In the genomic region with DNA sequence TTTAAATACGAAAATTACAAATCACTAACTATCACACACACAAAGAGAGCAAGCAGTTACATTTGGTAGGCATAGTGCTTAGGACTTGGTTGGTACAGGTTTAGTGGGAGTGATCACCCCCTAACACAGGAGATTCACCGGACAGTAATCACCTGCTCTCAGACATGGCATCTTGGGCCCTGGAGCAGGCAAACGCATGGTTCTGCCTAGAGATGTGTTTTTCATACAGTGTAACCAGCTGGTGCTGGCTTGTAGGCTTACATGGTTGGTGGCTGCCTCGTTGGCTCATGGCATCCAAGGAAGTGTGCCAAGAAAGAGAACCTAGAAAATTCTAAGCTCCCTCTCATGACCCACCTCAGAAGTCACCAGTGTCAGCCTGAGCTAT, we compare ENCODE assay signal across 10 mouse cellular contexts. TPM values are rescaled to one million over a fixed set of nuclear protein-coding genes. Genes with fewer than 3 reads are reported as not detected.
DNase-seq lines count a peak whose midpoint lies in the region; ATAC-seq and TF ChIP-seq lines count a peak whose summit lies in the region.
"Had no signal": no experiment of that assay in that cellular context is flagged by ENCODE, and none has a peak within 500 bp of the region (broad histone marks: within the 10 kb centered on the region; RNA-seq: fewer than 3 reads in every experiment).

No protein-coding gene starts in this region.

- DNase-seq in embryonic facial prominence, embryonic 10.5 days (ENCODE audit: low spot score): no peak
- DNase-seq in midbrain, embryonic 11.5 days (ENCODE audit: low spot score, missing footprints): no peak
- no peak for DNase-seq in midbrain, postnatal 0 days (ENCODE audit: low spot score)
- DNase-seq in forebrain, postnatal 0 days: no peak
- no peak for DNase-seq in adrenal gland, postnatal 10 days

- WGBS in embryonic facial prominence, embryonic 12.5 days: 50% methylated on average over 4 of the region's 4 CpGs
- WGBS in embryonic facial prominence, embryonic 10.5 days: 51% methylated on average over 4 of the region's 4 CpGs
- WGBS in midbrain, embryonic 11.5 days: 52% methylated on average over 4 of the region's 4 CpGs
- WGBS in midbrain, postnatal 0 days: 51% methylated on average over 4 of the region's 4 CpGs
- WGBS in forebrain, postnatal 0 days: 45% methylated on average over 4 of the region's 4 CpGs
- WGBS in neural tube, embryonic 15.5 days: 44% methylated on average over 4 of the region's 4 CpGs

- no peaks in the 10 kb centered on the region for H3K9me3 ChIP-seq in embryonic facial prominence, embryonic 12.5 days
- H3K9me3 ChIP-seq in embryonic facial prominence, embryonic 10.5 days: no peaks in the 10 kb centered on the region; the same call in 1 of the 2 replicates
- H3K9me3 ChIP-seq in midbrain, embryonic 11.5 days (ENCODE audit: control insufficient read depth, low read length): peaks cover 2% of the 10 kb centered on the region; the same call in 1 of the 2 replicates
- peaks cover 4% of the 10 kb centered on the region; the same call in 1 of the 2 replicates for H3K9me3 ChIP-seq in midbrain, postnatal 0 days (ENCODE audit: low read length)
- 0 out of 2 replicates have a peak, but pooled peaks cover 10% of the 10 kb centered on the region for H3K9me3 ChIP-seq in forebrain, postnatal 0 days (ENCODE audit: low read length)
- no peaks in the 10 kb centered on the region for H3K9me3 ChIP-seq in neural tube, embryonic 15.5 days (replicated peaks)

- ATAC-seq in embryonic facial prominence, embryonic 12.5 days (ENCODE audit: insufficient number of reproducible peaks, insufficient read depth, low FRiP score, low TSS enrichment): peak; percentile 52; the same call in 1 of the 2 replicates
- ATAC-seq in midbrain, embryonic 11.5 days (ENCODE audit: low FRiP score): peak; percentile 52; the same call in 1 of the 2 replicates
- no peak for ATAC-seq in midbrain, postnatal 0 days (ENCODE audit: low FRiP score)
- ATAC-seq in forebrain, postnatal 0 days: peak; percentile 32; the same call in 1 of the 2 replicates
- ATAC-seq in neural tube, embryonic 15.5 days (ENCODE audit: low FRiP score): peak; percentile 47; the same call in 1 of the 2 replicates
- no peak for ATAC-seq in monocyte, adult 5-6 weeks (replicated peaks; ENCODE audit: insufficient number of reproducible peaks, low FRiP score, low TSS enrichment, poor library complexity, severe bottlenecking)

- no peak overlapping the region for H3K27ac ChIP-seq in embryonic facial prominence, embryonic 12.5 days
- H3K27ac ChIP-seq in embryonic facial prominence, embryonic 10.5 days (replicated peaks): no peak overlapping the region
- H3K27ac ChIP-seq in midbrain, embryonic 11.5 days (ENCODE audit: low read depth, low read length): no peak overlapping the region
- no peak overlapping the region for H3K27ac ChIP-seq in midbrain, postnatal 0 days (ENCODE audit: low read depth, low read length)
- no peak overlapping the region for H3K27ac ChIP-seq in forebrain, postnatal 0 days (ENCODE audit: low read depth, low read length)
- no peak overlapping the region for H3K27ac ChIP-seq in neural tube, embryonic 15.5 days (replicated peaks)
- H3K27ac ChIP-seq: limb, embryonic 13.5 days had no signal

- no peaks in the 10 kb centered on the region for H3K36me3 ChIP-seq in embryonic facial prominence, embryonic 12.5 days
- H3K36me3 ChIP-seq in embryonic facial prominence, embryonic 10.5 days (replicated peaks): no peaks in the 10 kb centered on the region
- H3K36me3 ChIP-seq in midbrain, embryonic 11.5 days (ENCODE audit: control insufficient read depth, insufficient read depth, low read length): no peaks in the 10 kb centered on the region
- H3K36me3 ChIP-seq in midbrain, postnatal 0 days (ENCODE audit: insufficient read depth, low read length): no peaks in the 10 kb centered on the region
- no peaks in the 10 kb centered on the region for H3K36me3 ChIP-seq in forebrain, postnatal 0 days (ENCODE audit: insufficient read depth)
- no peaks in the 10 kb centered on the region for H3K36me3 ChIP-seq in neural tube, embryonic 15.5 days
- H3K36me3 ChIP-seq: limb, embryonic 13.5 days had no signal

- H3K27me3 ChIP-seq in embryonic facial prominence, embryonic 12.5 days: no peaks in the 10 kb centered on the region
- H3K27me3 ChIP-seq in embryonic facial prominence, embryonic 10.5 days (replicated peaks; ENCODE audit: low read depth, poor library complexity, severe bottlenecking): no peaks in the 10 kb centered on the region
- no peaks in the 10 kb centered on the region for H3K27me3 ChIP-seq in midbrain, embryonic 11.5 days (ENCODE audit: control insufficient read depth, insufficient read depth, low read length)
- no peaks in the 10 kb centered on the region for H3K27me3 ChIP-seq in midbrain, postnatal 0 days (ENCODE audit: insufficient read depth, low read length)
- H3K27me3 ChIP-seq in forebrain, postnatal 0 days (ENCODE audit: insufficient read depth, low read length): no peaks in the 10 kb centered on the region
- H3K27me3 ChIP-seq in neural tube, embryonic 15.5 days (replicated peaks): no peaks in the 10 kb centered on the region
- H3K27me3 ChIP-seq: limb, embryonic 13.5 days had no signal

- no peak overlapping the region for H3K4me2 ChIP-seq in embryonic facial prominence, embryonic 12.5 days (replicated peaks)
- no peak overlapping the region for H3K4me2 ChIP-seq in midbrain, embryonic 11.5 days
- no peak overlapping the region for H3K4me2 ChIP-seq in midbrain, postnatal 0 days (ENCODE audit: low read depth, low read length, poor library complexity, severe bottlenecking)
- H3K4me2 ChIP-seq in forebrain, postnatal 0 days (ENCODE audit: low read depth): no peak overlapping the region
- H3K4me2 ChIP-seq in neural tube, embryonic 15.5 days: no peak overlapping the region

- no peak for TF ChIP-seq CTCF in midbrain, postnatal 0 days (IDR thresholded peaks at IDR 0.05)
- no peak for TF ChIP-seq CTCF in forebrain, postnatal 0 days (IDR thresholded peaks at IDR 0.05; ENCODE audit: low read depth)

- peaks cover 8% of the 10 kb centered on the region; the same call in 1 of the 2 replicates for H3K4me1 ChIP-seq in embryonic facial prominence, embryonic 12.5 days
- H3K4me1 ChIP-seq in embryonic facial prominence, embryonic 10.5 days: peaks cover 26% of the 10 kb centered on the region
- H3K4me1 ChIP-seq in midbrain, embryonic 11.5 days (ENCODE audit: control insufficient read depth, insufficient read depth, low read length): peaks cover 2% of the 10 kb centered on the region; the same call in 1 of the 2 replicates
- no peaks in the 10 kb centered on the region for H3K4me1 ChIP-seq in midbrain, postnatal 0 days (ENCODE audit: insufficient read depth, low read length)
- peaks cover 2% of the 10 kb centered on the region; the same call in 1 of the 2 replicates for H3K4me1 ChIP-seq in forebrain, postnatal 0 days (ENCODE audit: insufficient read depth)
- H3K4me1 ChIP-seq in neural tube, embryonic 15.5 days: peaks cover 7% of the 10 kb centered on the region

- H3K9ac ChIP-seq in embryonic facial prominence, embryonic 12.5 days: no peak overlapping the region
- no peak overlapping the region for H3K9ac ChIP-seq in midbrain, embryonic 11.5 days (ENCODE audit: low read length)
- H3K9ac ChIP-seq in midbrain, postnatal 0 days (replicated peaks; ENCODE audit: low read length, poor library complexity, severe bottlenecking): no peak overlapping the region
- H3K9ac ChIP-seq in forebrain, postnatal 0 days: no peak overlapping the region
- no peak overlapping the region for H3K9ac ChIP-seq in neural tube, embryonic 15.5 days (replicated peaks)
- H3K9ac ChIP-seq: limb, embryonic 13.5 days; liver, postnatal 0 days had no signal

- H3K4me3 ChIP-seq in embryonic facial prominence, embryonic 12.5 days: no peak overlapping the region
- no peak overlapping the region for H3K4me3 ChIP-seq in embryonic facial prominence, embryonic 10.5 days
- H3K4me3 ChIP-seq in midbrain, embryonic 11.5 days (ENCODE audit: low read depth, low read length): no peak overlapping the region
- H3K4me3 ChIP-seq in midbrain, postnatal 0 days (ENCODE audit: low read depth, low read length): no peak overlapping the region
- no peak overlapping the region for H3K4me3 ChIP-seq in forebrain, postnatal 0 days (ENCODE audit: low read depth, low read length)
- H3K4me3 ChIP-seq in neural tube, embryonic 15.5 days (replicated peaks): no peak overlapping the region
- H3K4me3 ChIP-seq: limb, embryonic 13.5 days had no signal

RNA-seq across cellular contexts. Expression of gene Tmem170b, which starts 33.4 kb away (rescaled TPM):
- polyA plus RNA-seq in embryonic facial prominence, embryonic 12.5 days (2016; fragmentation: Nextera tagmentation; extraction: Ambion mirVana): 11.6 and 11.8 TPM in 2 replicates
- 9.9 and 10.2 TPM in 2 replicates for polyA plus RNA-seq in embryonic facial prominence, embryonic 10.5 days (2016; fragmentation: Nextera tagmentation; extraction: Ambion mirVana)
- polyA plus RNA-seq in midbrain, embryonic 11.5 days (2014; fragmentation: Nextera tagmentation; extraction: Ambion mirVana): 23.8 and 25.9 TPM in 2 replicates
- 33.2 and 39.3 TPM in 2 replicates for total RNA-seq in midbrain, postnatal 0 days (2014; rRNA removed)
- 37.4 and 39.3 TPM in 2 replicates for polyA plus RNA-seq in midbrain, postnatal 0 days (2015; fragmentation: Nextera tagmentation; extraction: Ambion mirVana)
- total RNA-seq in forebrain, postnatal 0 days (2014; rRNA removed): 32.9 and 35.6 TPM in 2 replicates
- 19.2 and 33.7 TPM in 2 replicates for polyA plus RNA-seq in forebrain, postnatal 0 days (2015; fragmentation: Nextera tagmentation; extraction: Ambion mirVana)
- 34.1 and 38.0 TPM in 2 replicates for polyA plus RNA-seq in neural tube, embryonic 15.5 days (2015; fragmentation: Nextera tagmentation; extraction: Ambion mirVana)
- 17.6 to 20.1 TPM (median 18.7 TPM) in 3 replicates for total RNA-seq in monocyte, adult 5-6 weeks (2017)
- 10 to 100 TPM; 23.6 TPM for total RNA-seq in adrenal gland, postnatal 10 days (2021)

Comparison
In these comparisons a context has a peak if more than half of its experiments do, and no peak if none do; other contexts are left out.
1. ATAC-seq: peak in embryonic facial prominence, embryonic 12.5 days (single experiment), midbrain, embryonic 11.5 days (single experiment), forebrain, postnatal 0 days (single experiment) and neural tube, embryonic 15.5 days (single experiment); none in midbrain, postnatal 0 days (single experiment) and monocyte, adult 5-6 weeks (single experiment).